Mouse (Mus musculus): ENCODE results near the gene Mad1l1.

The Mad1l1 gene

GRCm38 (mm10) chr5:140215471-140216087 is 105.8 kb downstream of the Mad1l1 start:
- DNase-seq (ENCODE audit: low spot score), result no peak

- DNase-seq (ENCODE audit: low spot score), result no peak
These were observed 108.4 kb downstream of the Mad1l1 start for GRCm38 (mm10) chr5:140213001-140213400.

- no peak for DNase-seq (ENCODE audit: low spot score)
These were observed 110.8 kb downstream of the Mad1l1 start for GRCm38 (mm10) chr5:140210417-140211184.

GRCm38 (mm10) chr5:140208743-140209409 is 112.5 kb downstream of the Mad1l1 start:
- DNase-seq (ENCODE audit: low spot score), result peak; percentile 82

DNA sequence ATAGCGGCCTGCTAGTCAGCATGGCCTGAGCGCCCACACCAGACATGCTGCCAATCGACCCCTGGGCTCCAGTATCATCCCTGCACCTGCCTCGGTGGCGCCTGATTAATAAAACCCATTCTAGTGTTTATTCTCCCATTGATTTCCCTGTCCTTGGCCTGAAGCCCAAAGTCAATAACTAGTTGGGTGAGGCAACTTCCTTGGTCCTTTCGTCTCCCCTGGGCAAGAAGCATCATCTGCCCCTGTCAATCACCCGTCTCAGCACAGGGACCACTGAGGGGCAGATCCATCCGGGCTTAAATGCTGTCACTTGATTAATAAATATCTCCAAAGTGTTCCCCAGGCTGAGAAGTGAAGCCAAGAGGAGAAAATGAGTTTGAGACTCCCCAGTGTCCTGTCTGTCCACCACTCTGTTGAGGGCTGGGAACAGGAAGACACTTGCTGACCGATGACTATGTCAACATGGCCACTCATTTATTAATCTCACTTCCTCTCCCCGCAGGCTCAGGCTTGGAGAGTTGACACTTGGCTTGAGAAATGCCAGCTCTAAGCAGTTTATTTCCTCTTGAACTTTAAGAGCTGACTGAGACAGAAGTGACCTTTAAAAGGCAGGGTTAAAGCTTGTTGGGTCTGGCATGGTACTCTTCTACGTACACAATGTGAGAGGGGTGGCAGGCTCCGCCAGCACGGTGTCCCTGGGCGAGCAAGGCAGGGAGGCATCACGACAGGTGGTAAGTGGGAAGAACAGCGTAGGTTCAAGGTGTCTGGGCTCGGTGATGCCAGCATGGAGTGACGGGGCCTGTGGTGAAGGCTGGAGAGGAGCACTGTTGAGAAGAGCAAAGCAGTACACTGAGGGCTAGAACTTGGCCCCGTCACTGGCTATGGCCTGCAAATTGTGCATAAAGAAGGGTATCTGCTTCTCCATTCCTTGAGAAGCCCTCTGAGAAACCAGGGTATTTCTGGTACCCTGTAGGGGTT is 114.3 kb downstream of the Mad1l1 start:
- no peak for DNase-seq (ENCODE audit: low spot score)

GRCm38 (mm10) chr5:140205991-140206390 is 115.4 kb downstream of the Mad1l1 start:
- DNase-seq (ENCODE audit: low spot score), result no peak

DNA sequence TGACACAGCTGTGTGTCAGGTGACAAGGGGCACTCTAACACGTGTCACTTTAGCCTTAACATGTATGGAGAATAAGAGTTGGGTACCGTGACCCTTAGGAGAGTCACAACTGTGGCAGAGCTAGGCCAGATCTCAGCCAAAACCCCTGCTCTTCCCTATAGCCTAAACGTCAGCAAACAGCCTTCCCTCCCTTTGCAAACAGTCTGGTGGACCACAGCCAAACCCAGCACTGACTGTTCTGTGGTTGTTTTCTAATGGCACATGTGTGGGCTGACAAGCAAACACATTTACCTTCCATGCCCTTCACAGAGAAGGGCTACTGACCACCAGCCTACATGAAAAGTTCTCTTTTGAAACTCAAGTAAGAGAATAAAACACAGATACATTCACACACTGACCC is 116.9 kb downstream of the Mad1l1 start:
- DNase-seq (ENCODE audit: low spot score), result no peak

DNA sequence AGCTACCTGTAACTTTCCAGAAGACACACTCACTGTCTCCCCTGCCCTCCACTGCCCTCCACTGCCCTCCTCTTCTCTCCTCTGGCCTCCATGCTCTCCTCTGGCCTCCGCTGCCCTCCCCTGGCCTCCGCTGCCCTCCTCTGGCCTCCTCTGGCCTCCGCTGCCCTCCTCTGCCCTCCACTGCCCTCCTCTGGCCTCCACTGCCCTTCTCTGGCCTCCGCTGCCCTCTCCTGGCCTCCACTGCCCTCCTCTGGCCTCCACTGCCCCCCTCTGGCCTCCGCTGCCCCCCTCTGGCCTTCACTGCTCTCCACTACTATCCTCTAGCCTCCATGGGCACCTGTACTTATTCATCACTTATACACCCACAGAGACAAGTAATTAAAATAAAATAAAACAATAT is 117.3 kb downstream of the Mad1l1 start:
- no peak for DNase-seq (ENCODE audit: low spot score)

DNA sequence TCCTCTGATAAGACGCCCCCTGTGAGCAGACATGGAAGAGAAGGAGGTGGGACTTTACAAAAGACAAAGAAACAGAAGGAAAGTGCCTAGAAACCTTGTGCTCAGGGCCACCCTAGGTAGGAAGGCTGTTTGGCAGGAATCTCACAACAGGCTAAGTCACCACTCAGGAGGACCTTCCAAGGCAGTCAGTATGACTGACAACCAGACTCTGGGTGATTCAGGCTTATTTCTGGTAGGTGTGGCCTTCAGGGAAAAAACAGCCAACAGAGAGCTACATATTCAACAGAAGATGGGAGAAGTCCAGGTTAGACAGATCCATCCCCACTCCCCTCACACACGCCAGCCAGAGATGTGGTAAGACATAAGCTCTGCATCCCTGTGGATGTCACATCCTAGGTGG is 118.9 kb downstream of the Mad1l1 start:
- no peak for DNase-seq (ENCODE audit: low spot score)

DNA sequence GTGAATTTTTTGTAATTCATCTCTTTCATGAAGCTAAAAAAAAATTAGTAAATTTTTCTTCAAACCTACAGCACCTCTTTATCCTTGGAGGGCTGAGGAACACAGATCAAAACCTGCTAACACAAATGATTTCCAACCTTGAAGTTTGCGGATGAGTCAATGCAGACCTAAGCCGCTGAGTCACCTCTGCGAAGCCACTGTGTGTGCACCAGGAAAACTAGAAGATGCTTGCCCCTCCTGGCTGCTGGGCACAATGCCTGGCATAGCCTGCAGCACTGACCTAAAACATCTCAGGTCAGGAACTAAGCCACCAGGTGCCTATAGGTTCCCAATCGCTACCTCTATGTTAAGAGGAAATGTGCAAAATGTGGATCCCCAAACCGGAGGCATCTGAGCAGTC is 119.8 kb downstream of the Mad1l1 start:
- no peak for DNase-seq (ENCODE audit: low spot score)

DNA sequence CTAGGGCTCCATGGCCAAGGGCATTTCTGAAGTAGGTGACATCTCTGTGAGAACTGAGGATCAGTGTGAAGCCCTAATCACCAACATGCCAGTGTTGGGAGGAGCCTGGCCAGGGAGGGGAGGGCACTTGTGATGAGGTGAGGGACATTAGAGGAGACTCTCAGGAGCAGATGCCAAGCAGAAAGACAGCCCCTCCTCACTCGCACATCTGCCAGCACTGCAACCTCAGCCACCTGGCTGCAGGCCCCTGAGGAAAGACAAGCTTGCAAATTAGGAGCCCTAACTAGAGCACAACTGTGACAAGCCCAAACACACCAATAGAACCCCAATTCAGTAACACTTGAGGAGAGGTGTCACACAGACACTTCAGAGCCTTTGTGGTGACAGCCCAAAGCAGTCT is 120.2 kb downstream of the Mad1l1 start:
- no peak for DNase-seq (ENCODE audit: low spot score)

DNA sequence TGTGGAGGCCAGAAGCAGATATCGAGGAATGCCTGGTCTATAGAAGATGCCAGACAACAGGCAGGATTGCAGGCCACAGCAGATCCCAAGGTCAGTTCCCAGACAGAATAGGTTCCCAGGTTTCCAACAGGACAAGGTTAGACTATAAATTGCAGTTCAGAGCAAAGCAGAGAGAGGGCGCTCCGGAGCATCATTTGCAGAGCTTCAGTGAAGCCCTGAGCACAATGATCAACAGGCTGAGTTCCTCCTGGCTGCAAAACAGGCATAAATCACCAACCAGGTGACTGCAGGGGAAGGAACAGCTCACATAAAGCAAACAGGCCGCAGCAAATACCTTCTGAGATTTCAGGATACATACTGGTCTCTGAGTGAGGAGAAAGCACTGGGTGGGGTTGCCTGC is 123.6 kb downstream of the Mad1l1 start:
- DNase-seq (ENCODE audit: low spot score), result peak; percentile 68

DNA sequence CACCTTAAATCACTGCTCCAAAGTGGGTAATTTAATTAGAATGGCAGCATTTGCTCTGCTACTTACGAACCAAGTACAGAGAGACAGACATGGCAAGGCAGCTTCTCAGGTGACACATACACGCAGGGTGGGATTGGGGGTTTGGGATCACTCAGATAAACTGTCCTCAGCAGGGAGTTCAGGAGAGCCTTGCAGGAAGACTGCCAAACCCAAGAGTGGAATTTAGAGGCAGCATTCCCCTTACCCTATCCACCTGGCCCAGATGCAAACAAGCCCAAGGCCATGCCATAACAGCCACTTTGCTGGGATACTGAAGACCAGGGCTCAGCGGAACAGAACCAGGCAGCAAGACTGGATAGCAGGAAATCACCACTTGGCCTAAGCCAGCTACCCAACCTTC is 124.9 kb downstream of the Mad1l1 start:
- DNase-seq (ENCODE audit: low spot score), result no peak

DNA sequence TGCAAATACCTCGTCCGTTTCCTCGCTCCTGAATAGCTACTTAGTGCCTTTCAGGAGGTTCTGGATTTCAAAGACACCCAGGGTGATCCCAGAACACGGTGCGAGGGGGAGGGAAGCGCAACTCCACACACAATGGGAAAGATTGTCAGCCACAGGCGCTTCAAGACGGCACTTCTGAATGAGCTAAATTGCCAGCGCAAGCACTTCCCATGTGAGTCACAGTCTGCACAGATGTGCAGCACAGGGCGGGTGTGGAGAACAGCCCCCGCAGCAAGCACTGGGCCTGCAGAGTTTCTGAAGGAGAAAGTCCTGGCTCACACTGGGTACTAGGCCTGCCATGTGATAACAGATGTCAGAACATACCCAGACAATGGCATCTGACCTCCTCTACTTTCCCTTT is 127.2 kb downstream of the Mad1l1 start:
- DNase-seq (ENCODE audit: low spot score), result peak; percentile 33

DNA sequence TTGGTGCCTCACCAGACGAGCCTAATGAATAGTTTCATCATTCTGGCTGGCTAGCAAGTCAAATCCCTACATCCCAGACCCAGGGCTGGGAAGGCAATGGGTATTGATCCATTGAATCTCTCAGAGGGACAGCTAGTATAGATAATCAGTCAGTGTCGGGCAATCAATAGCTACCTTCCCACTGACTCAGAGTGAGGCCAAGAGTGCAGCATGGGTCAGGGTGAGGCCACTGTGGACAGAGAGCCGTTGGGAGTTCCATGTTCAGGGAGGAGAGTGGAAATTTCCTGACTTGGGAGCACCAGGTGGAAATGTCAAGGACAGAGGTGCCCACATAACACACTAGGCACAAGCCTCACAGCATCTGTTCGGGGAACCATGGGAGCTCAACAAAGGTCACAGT is 129.8 kb downstream of the Mad1l1 start:
- DNase-seq (ENCODE audit: low spot score), result no peak

DNA sequence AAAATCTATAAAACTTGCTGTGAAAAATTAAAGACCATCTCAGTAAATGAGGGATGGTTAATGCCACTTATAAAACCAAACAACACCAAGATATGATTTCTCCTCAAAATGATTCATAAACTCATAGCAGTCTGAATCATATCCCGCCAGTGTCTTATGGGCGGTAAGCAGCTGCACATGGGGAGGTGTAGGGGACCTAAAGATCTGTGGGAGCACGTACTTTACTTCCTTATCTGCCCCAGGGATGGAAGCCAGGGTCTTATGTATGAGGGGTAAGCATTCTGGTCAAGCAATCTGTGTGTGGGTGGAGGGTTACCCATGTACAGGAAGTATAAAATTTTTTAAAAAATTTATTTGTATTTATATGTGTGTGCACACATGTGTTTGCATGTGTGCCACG is 135.0 kb downstream of the Mad1l1 start:
- no peak for DNase-seq (ENCODE audit: low spot score)

- no peak for DNase-seq (ENCODE audit: low spot score)
These were observed 135.6 kb downstream of the Mad1l1 start for GRCm38 (mm10) chr5:140185757-140186156.

- DNase-seq (ENCODE audit: low spot score), result no peak
These were observed 138.0 kb downstream of the Mad1l1 start for GRCm38 (mm10) chr5:140183387-140183786.

- no peak for DNase-seq (ENCODE audit: low spot score)
These were observed 139.0 kb downstream of the Mad1l1 start for GRCm38 (mm10) chr5:140182351-140182750.

DNA sequence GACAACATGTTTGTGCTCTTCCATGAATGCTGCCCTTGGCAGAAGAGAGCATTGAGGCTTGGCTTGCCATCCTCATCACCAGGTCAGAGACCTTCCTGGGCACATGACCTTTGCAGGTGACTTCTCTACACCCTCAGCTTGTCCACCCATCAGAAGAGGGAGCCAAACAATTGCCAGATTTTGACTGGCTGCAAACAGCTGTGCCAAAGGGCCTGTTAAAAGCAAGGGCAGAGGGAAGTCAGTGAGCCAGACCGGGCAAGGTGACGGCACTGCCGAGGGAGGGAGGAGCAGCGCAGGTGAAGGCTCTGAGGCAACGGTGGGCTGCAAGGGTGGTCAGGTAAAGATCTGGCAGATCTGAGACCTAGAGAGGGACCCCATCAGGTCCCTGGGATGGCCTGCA is 141.3 kb downstream of the Mad1l1 start:
- DNase-seq (ENCODE audit: low spot score), result no peak

- no peak for DNase-seq (ENCODE audit: low spot score)
These were observed 143.2 kb downstream of the Mad1l1 start for GRCm38 (mm10) chr5:140178058-140178690.

DNA sequence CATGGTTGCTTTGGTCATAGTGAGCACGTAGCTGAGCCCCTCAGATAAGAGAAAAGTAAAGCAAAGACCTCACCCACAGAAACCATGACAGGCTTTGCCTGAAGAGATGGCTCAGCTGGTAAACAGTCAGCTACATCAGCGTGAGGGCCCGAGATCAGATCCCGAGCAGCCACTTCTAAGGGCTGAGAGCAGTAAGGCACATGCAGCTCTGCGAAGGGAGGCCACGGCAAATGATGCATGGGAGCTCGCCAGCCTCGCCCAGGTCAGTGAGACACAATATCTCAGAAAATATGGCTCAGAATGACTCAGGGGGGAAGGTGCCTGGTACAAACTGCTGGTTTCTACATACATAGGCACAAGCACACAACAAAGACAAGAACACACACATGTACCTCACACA is 143.8 kb downstream of the Mad1l1 start:
- no peak for DNase-seq (ENCODE audit: low spot score)

Data from MN1 (cell line).